Mouse (Mus musculus) CD4-positive naive resting alpha-beta T cell, adult 76 days (primary cell): ENCODE measurements around the gene Ubxn4. TPM values are rescaled to one million over a fixed set of nuclear protein-coding genes. Genes with fewer than 3 reads are reported as not detected.

Source experiments
- total RNA-seq: library from RNA; stranded (reverse); gene quantifications from one replicate; pipeline ENCODE4 v1.2.4, GENCODE M21; 2023

The Ubxn4 gene
- 97.8 TPM for total RNA-seq

DNA sequence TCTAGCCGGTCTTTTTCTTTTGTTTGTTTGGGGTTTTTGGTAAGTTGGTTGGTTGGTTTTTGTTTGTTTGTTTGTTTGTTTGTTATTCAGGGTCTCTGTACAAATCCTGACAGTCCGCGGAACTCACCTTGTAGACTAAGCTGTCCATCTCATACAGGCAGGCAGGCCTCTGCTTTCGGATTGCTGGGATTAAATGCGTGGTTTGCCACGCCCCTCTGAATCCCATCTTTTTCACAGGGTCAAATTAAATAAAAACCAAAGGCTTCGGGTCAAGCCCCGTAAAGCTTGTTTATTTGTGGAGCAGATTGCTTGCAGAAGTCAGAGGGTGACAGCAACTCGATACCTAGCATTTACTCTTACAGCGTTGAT lies at the start of gene Ubxn4:
Ubxn4 (plus strand) TSS at position 338 of the 369 bp plus-strand sequence.

DNA sequence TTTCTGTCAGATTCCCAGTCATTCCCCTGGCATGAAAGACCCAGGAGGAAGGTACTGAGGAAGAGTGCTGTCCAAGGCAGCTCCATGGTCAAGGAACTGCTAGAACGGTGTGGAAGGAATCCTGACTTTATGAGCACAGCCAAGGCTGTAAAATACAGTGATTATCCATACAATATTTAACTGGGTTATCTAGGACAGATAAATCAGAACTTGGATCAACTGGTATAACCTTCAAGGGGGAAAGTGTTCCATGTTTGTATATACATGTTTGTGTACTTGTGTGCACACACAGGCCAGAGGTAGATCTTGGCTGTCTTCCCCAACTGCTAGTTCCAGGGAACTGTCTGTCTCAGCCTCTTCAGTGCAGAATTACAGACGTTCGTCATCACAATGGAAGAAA lies 84.5 kb downstream of the Ubxn4 start, which contains the start of gene Lct:
Lct (minus strand) TSS at position 101 of the 400 bp plus-strand sequence.

Other genes starting within 250 kb of the Ubxn4 start
- 4.1 TPM for gene Zranb3, start 140.9 kb upstream of the Ubxn4 start, total RNA-seq
- 123 TPM for gene R3hdm1, start 140.7 kb upstream of the Ubxn4 start, total RNA-seq
- gene Lct, start 84.4 kb downstream of the Ubxn4 start, total RNA-seq, result 0.26 TPM
- 41.2 TPM for gene Mcm6, start 115.7 kb downstream of the Ubxn4 start, total RNA-seq
- gene Dars, start 173.4 kb downstream of the Ubxn4 start, total RNA-seq, result 58.0 TPM